Comparison of ENCODE assay signal across 36 mouse cellular contexts in genomic region chr7:26831556-26832292, GRCm38 (mm10). TPM values are rescaled to one million over a fixed set of nuclear protein-coding genes. Genes with fewer than 3 reads are reported as not detected.
"Had no signal": no experiment of that assay in that cellular context is flagged by ENCODE, and none has a peak within 500 bp of the region (broad histone marks: within the 10 kb centered on the region; RNA-seq: fewer than 3 reads in every experiment).

No protein-coding gene starts in this region.

RNA-seq across cellular contexts. Expression of gene Cyp2a5, which starts 3.4 kb away (rescaled TPM):
- total RNA-seq: left cerebral cortex, adult 2 months; left cerebral cortex, postnatal 10 days; left cerebral cortex, postnatal 14 days; left cerebral cortex, postnatal 25 days; left cerebral cortex, postnatal 36 days; left cerebral cortex, postnatal 4 days; megakaryocyte progenitor cell, adult 5-6 weeks; megakaryocyte, adult 5-6 weeks; megakaryocyte-erythroid progenitor cell, adult 5-6 weeks; monocyte, adult 5-6 weeks had no signal
- polyA plus RNA-seq: limb, embryonic 10.5 days; limb, embryonic 11.5 days; limb, embryonic 12.5 days; limb, embryonic 13.5 days; limb, embryonic 14.5 days; limb, embryonic 15.5 days; liver, embryonic 11.5 days; liver, embryonic 12.5 days; lung, embryonic 14.5 days; lung, embryonic 16.5 days; macrophage; midbrain, embryonic 10.5 days; midbrain, embryonic 11.5 days; midbrain, embryonic 12.5 days; myocyte; neural tube, embryonic 11.5 days had no signal

RNA-seq across cellular contexts. Expression of gene Cyp2g1, which starts 23.0 kb away (rescaled TPM):
- total RNA-seq: left cerebral cortex, adult 18-20 months; left cerebral cortex, adult 2 months; left cerebral cortex, adult 8-10 months; left cerebral cortex, postnatal 10 days; left cerebral cortex, postnatal 14 days; left cerebral cortex, postnatal 25 days; left cerebral cortex, postnatal 36 days; left cerebral cortex, postnatal 4 days; megakaryocyte progenitor cell, adult 5-6 weeks; megakaryocyte, adult 5-6 weeks; megakaryocyte-erythroid progenitor cell, adult 5-6 weeks; monocyte, adult 5-6 weeks had no signal
- polyA plus RNA-seq: limb, embryonic 10.5 days; limb, embryonic 11.5 days; limb, embryonic 12.5 days; limb, embryonic 13.5 days; limb, embryonic 14.5 days; limb, embryonic 15.5 days; liver, embryonic 11.5 days; liver, embryonic 12.5 days; liver, embryonic 13.5 days; liver, embryonic 14.5 days; lung, adult 2 months; lung, embryonic 14.5 days; lung, embryonic 15.5 days; lung, embryonic 16.5 days; macrophage; midbrain, embryonic 10.5 days; midbrain, embryonic 11.5 days; midbrain, embryonic 12.5 days; midbrain, embryonic 13.5 days; midbrain, embryonic 15.5 days; midbrain, embryonic 16.5 days; myocyte; neural tube, embryonic 11.5 days; neural tube, embryonic 12.5 days had no signal
